Mouse (Mus musculus): ENCODE measurements around the gene Msmp. TPM values are rescaled to one million over a fixed set of nuclear protein-coding genes. Genes with fewer than 3 reads are reported as not detected.
A peak's percentile ranks its signal among the peaks of the same experiment; 100 is the strongest.

The Msmp gene
- polyA plus RNA-seq, 1 experiment = not detected

- no peak for TF ChIP-seq CEBPB (IDR thresholded peaks at IDR 0.05; ENCODE audit: low read depth)
- no peak for TF ChIP-seq MAX (IDR thresholded peaks at IDR 0.05)
- no peak for TF ChIP-seq USF1 (IDR thresholded peaks at IDR 0.05; ENCODE audit: low read depth)
- no peak for TF ChIP-seq MYOD1 (IDR thresholded peaks at IDR 0.05; ENCODE audit: control insufficient read depth, insufficient read length, low read depth)
- no peak for TF ChIP-seq MYOG (IDR thresholded peaks at IDR 0.05; ENCODE audit: control insufficient read depth, extremely low read depth, insufficient read length)
- no peak for TF ChIP-seq FOSL1 (IDR thresholded peaks at IDR 0.05; ENCODE audit: insufficient read depth, low read length, poor library complexity, severe bottlenecking)
- TF ChIP-seq CTCF (IDR thresholded peaks at IDR 0.05; ENCODE audit: control insufficient read depth, insufficient read depth, insufficient read length) = no peak
- H3K79me3 ChIP-seq (ENCODE audit: low read depth) = no peaks in the 10 kb centered on the region
- no peaks in the 10 kb centered on the region for H3K27me3 ChIP-seq (ENCODE audit: control insufficient read depth, insufficient read depth, insufficient read length)
- H3K36me3 ChIP-seq (ENCODE audit: control insufficient read depth, insufficient read depth) = no peaks in the 10 kb centered on the region
- no peaks in the 10 kb centered on the region for H3K79me2 ChIP-seq (ENCODE audit: control insufficient read depth, insufficient read depth)
- peak within 1 kb of the TSS; percentile 88 for H3ac ChIP-seq (ENCODE audit: control insufficient read depth, insufficient read length, low read depth)
- peak within 1 kb of the TSS; percentile 28 for H3K4me3 ChIP-seq (ENCODE audit: insufficient read depth, poor library complexity, severe bottlenecking)
Observed at GRCm38 (mm10) chr4:43631046-43631955, 47.0 kb upstream of the Msmp start, which contains the start of gene Npr2. TSS of gene Npr2 (plus strand) at chr4:43631935.

GRCm38 (mm10) chr4:43630671-43631045 is 46.4 kb upstream of the Msmp start:
- Histone ChIP-seq H3K79me3 (ENCODE audit: low read depth) (no peaks in the 10 kb centered on the region), H3K36me3 (ENCODE audit: control insufficient read depth, insufficient read depth) (no peaks in the 10 kb centered on the region), H3K27me3 (ENCODE audit: control insufficient read depth, insufficient read depth, insufficient read length) (no peaks in the 10 kb centered on the region), H3K4me3 (ENCODE audit: insufficient read depth, poor library complexity, severe bottlenecking) (no peak overlapping the region), H3K79me2 (ENCODE audit: control insufficient read depth, insufficient read depth) (no peaks in the 10 kb centered on the region), H3ac (ENCODE audit: control insufficient read depth, insufficient read length, low read depth) (no peak overlapping the region)
- no peak for TF ChIP-seq MYOG (IDR thresholded peaks at IDR 0.05; ENCODE audit: control insufficient read depth, extremely low read depth, insufficient read length)
- no peak for TF ChIP-seq FOSL1 (IDR thresholded peaks at IDR 0.05; ENCODE audit: insufficient read depth, low read length, poor library complexity, severe bottlenecking)
- no peak for TF ChIP-seq CTCF (IDR thresholded peaks at IDR 0.05; ENCODE audit: control insufficient read depth, insufficient read depth, insufficient read length)
- TF ChIP-seq CEBPB (IDR thresholded peaks at IDR 0.05; ENCODE audit: low read depth) = no peak
- no peak for TF ChIP-seq USF1 (IDR thresholded peaks at IDR 0.05; ENCODE audit: low read depth)
- no peak for TF ChIP-seq MAX (IDR thresholded peaks at IDR 0.05)
- TF ChIP-seq MYOD1 (IDR thresholded peaks at IDR 0.05; ENCODE audit: control insufficient read depth, insufficient read length, low read depth) = no peak

GRCm38 (mm10) chr4:43630030-43630581 is 45.8 kb upstream of the Msmp start:
- Histone ChIP-seq H3K79me3 (ENCODE audit: low read depth) (no peaks in the 10 kb centered on the region), H3ac (ENCODE audit: control insufficient read depth, insufficient read length, low read depth) (no peak overlapping the region), H3K4me3 (ENCODE audit: insufficient read depth, poor library complexity, severe bottlenecking) (no peak overlapping the region), H3K27me3 (ENCODE audit: control insufficient read depth, insufficient read depth, insufficient read length) (no peaks in the 10 kb centered on the region), H3K79me2 (ENCODE audit: control insufficient read depth, insufficient read depth) (no peaks in the 10 kb centered on the region), H3K36me3 (ENCODE audit: control insufficient read depth, insufficient read depth) (no peaks in the 10 kb centered on the region)
- TF ChIP-seq CTCF (IDR thresholded peaks at IDR 0.05; ENCODE audit: control insufficient read depth, insufficient read depth, insufficient read length) = peak; percentile 18
- no peak for TF ChIP-seq CEBPB (IDR thresholded peaks at IDR 0.05; ENCODE audit: low read depth)

DNA sequence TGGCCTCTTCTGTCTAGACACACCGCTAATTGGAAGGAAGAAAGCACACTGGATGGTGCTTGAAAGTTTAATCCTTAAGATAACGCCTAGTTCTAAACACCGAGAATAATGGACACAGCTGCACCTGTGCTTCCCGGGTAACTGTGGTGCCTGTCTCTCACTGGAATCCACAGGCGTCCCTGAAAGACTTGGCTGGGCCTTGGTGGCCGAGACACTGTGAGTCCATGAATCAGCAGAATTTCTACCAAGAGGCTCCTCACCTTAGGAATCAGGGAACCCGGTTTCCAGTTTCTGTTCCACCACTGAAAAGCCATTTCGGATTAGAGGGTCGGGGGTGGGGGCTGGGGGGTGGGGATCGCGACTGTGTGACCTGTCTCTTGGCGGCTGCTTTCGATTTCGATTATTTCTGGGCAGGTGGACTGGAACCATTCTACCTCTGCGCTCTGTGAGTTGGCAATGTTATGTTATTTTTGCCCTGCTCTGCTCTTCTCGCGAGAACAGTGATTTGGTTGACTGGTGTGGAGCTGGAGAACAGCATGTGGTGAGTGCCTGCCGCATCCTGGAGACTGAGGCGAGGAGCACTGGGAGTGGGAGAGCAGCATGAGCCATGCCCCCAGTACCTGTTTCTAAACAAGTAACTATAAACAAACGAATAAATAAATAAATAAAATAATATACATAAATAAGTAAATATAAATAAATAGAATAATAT is 45.0 kb upstream of the Msmp start:
- no peak overlapping the region for H3ac ChIP-seq (ENCODE audit: control insufficient read depth, insufficient read length, low read depth)
- TF ChIP-seq CEBPB (IDR thresholded peaks at IDR 0.05; ENCODE audit: low read depth) = no peak
- no peak for TF ChIP-seq USF1 (IDR thresholded peaks at IDR 0.05; ENCODE audit: low read depth)
- no peak for TF ChIP-seq CTCF (IDR thresholded peaks at IDR 0.05; ENCODE audit: control insufficient read depth, insufficient read depth, insufficient read length)
- TF ChIP-seq FOSL1 (IDR thresholded peaks at IDR 0.05; ENCODE audit: insufficient read depth, low read length, poor library complexity, severe bottlenecking) = no peak
- no peak for TF ChIP-seq MYOD1 (IDR thresholded peaks at IDR 0.05; ENCODE audit: control insufficient read depth, insufficient read length, low read depth)
- no peaks in the 10 kb centered on the region for H3K36me3 ChIP-seq (ENCODE audit: control insufficient read depth, insufficient read depth)
- no peaks in the 10 kb centered on the region for H3K79me3 ChIP-seq (ENCODE audit: low read depth)
- H3K79me2 ChIP-seq (ENCODE audit: control insufficient read depth, insufficient read depth) = no peaks in the 10 kb centered on the region
- no peaks in the 10 kb centered on the region for H3K27me3 ChIP-seq (ENCODE audit: control insufficient read depth, insufficient read depth, insufficient read length)
- H3K4me3 ChIP-seq (ENCODE audit: insufficient read depth, poor library complexity, severe bottlenecking) = no peak overlapping the region

GRCm38 (mm10) chr4:43620146-43620778 is 36.0 kb upstream of the Msmp start:
- Histone ChIP-seq H3ac (ENCODE audit: control insufficient read depth, insufficient read length, low read depth) (no peak overlapping the region), H3K27me3 (ENCODE audit: control insufficient read depth, insufficient read depth, insufficient read length) (peaks cover 3% of the 10 kb centered on the region), H3K4me3 (ENCODE audit: insufficient read depth, poor library complexity, severe bottlenecking) (no peak overlapping the region), H3K79me2 (ENCODE audit: control insufficient read depth, insufficient read depth) (no peaks in the 10 kb centered on the region), H3K36me3 (ENCODE audit: control insufficient read depth, insufficient read depth) (no peaks in the 10 kb centered on the region), H3K79me3 (ENCODE audit: low read depth) (no peaks in the 10 kb centered on the region)
- TF ChIP-seq CEBPB (IDR thresholded peaks at IDR 0.05; ENCODE audit: low read depth) (no peak), MYOG (IDR thresholded peaks at IDR 0.05; ENCODE audit: control insufficient read depth, extremely low read depth, insufficient read length) (no peak), MYOD1 (IDR thresholded peaks at IDR 0.05; ENCODE audit: control insufficient read depth, insufficient read length, low read depth) (no peak), CTCF (IDR thresholded peaks at IDR 0.05; ENCODE audit: control insufficient read depth, insufficient read depth, insufficient read length) (no peak), USF1 (IDR thresholded peaks at IDR 0.05; ENCODE audit: low read depth) (no peak), MAX (IDR thresholded peaks at IDR 0.05) (no peak), FOSL1 (IDR thresholded peaks at IDR 0.05; ENCODE audit: insufficient read depth, low read length, poor library complexity, severe bottlenecking) (no peak)

Data from C2C12 (cell line).